In genomic region chr12:93152618-93153245, GRCm38 (mm10) we compare ENCODE assay signal across 9 mouse cellular contexts.
DNase-seq lines count a peak whose midpoint lies in the region; ATAC-seq and TF ChIP-seq lines count a peak whose summit lies in the region.
"Had no signal": no experiment of that assay in that cellular context is flagged by ENCODE, and none has a peak within 500 bp of the region (broad histone marks: within the 10 kb centered on the region; RNA-seq: fewer than 3 reads in every experiment).

No protein-coding gene starts in this region.

- TF ChIP-seq EP300 in ES-Bruce4 (IDR thresholded peaks at IDR 0.05; ENCODE audit: insufficient read depth, low read depth, low read length): no peak

- no peak overlapping the region for H3K4me3 ChIP-seq in ES-Bruce4 (ENCODE audit: low read depth, low read length)
- no peak overlapping the region for H3K4me3 ChIP-seq in neural tube, embryonic 12.5 days
- H3K4me3 ChIP-seq: limb, embryonic 15.5 days had no signal

- no peak for TF ChIP-seq POLR2A in ES-Bruce4 (IDR thresholded peaks at IDR 0.05; ENCODE audit: insufficient read depth, low read length)

- peak; percentile 11 for TF ChIP-seq CTCF in ES-Bruce4 (IDR thresholded peaks at IDR 0.05; ENCODE audit: low read depth, low read length)

- no peak overlapping the region for H3K9ac ChIP-seq in ES-Bruce4 (ENCODE audit: low read depth, poor library complexity, severe bottlenecking)
- H3K9ac ChIP-seq in neural tube, embryonic 12.5 days: no peak overlapping the region
- H3K9ac ChIP-seq: limb, embryonic 15.5 days had no signal

- no peak overlapping the region for H3K4me2 ChIP-seq in neural tube, embryonic 12.5 days (replicated peaks)
- H3K4me2 ChIP-seq: limb, embryonic 15.5 days had no signal

- ATAC-seq in neural tube, embryonic 12.5 days (ENCODE audit: low FRiP score, low read depth): peak; percentile 61; the same call in 1 of the 2 replicates

- no peaks in the 10 kb centered on the region for H3K27me3 ChIP-seq in ES-Bruce4 (ENCODE audit: control insufficient read depth, insufficient read depth, low read length, poor library complexity, severe bottlenecking)
- no peaks in the 10 kb centered on the region for H3K27me3 ChIP-seq in neural tube, embryonic 12.5 days (replicated peaks)
- H3K27me3 ChIP-seq: limb, embryonic 15.5 days had no signal

- intact Hi-C loops in left cerebral cortex, postnatal 14 days (cut with DNase I): no loop called here

- WGBS in neural tube, embryonic 12.5 days: 55% methylated on average over 6 of the region's 6 CpGs

- no peaks in the 10 kb centered on the region for H3K4me1 ChIP-seq in ES-Bruce4 (ENCODE audit: control insufficient read depth, insufficient read depth, low read length)
- H3K4me1 ChIP-seq in neural tube, embryonic 12.5 days: no peaks in the 10 kb centered on the region
- H3K4me1 ChIP-seq: limb, embryonic 15.5 days had no signal

- no peak overlapping the region for H3K27ac ChIP-seq in ES-Bruce4 (ENCODE audit: insufficient read depth, low read length)
- H3K27ac ChIP-seq in neural tube, embryonic 12.5 days: no peak overlapping the region
- H3K27ac ChIP-seq: limb, embryonic 15.5 days had no signal

- no peaks in the 10 kb centered on the region for H3K9me3 ChIP-seq in ES-Bruce4 (replicated peaks; ENCODE audit: control insufficient read depth, insufficient read depth, low read length, poor library complexity, severe bottlenecking)
- no peaks in the 10 kb centered on the region for H3K9me3 ChIP-seq in neural tube, embryonic 12.5 days
- H3K9me3 ChIP-seq: limb, embryonic 15.5 days had no signal

- peak; percentile 42 for DNase-seq in heart, postnatal 4 days
- no peak for DNase-seq in heart, adult 8-10 months (ENCODE audit: low spot score)
- DNase-seq in c-Kit-positive CD71-positive TER-119-positive erythroid progenitor cells, embryonic 14.5 days (ENCODE audit: low spot score): peak; percentile 16
- DNase-seq in frontal cortex, postnatal 36 days (ENCODE audit: low spot score in 2 of 2): peak; percentile 17 to 56
- peak; percentile 42 to 47 for DNase-seq in left cerebral cortex, postnatal 14 days (ENCODE audit: low spot score in 2 of 2)
- DNase-seq in thymus, postnatal 25 days: peak; percentile 52

- H3K36me3 ChIP-seq in ES-Bruce4 (ENCODE audit: control insufficient read depth, insufficient read depth, low read length, poor library complexity, severe bottlenecking): no peaks in the 10 kb centered on the region
- H3K36me3 ChIP-seq in neural tube, embryonic 12.5 days: no peaks in the 10 kb centered on the region
- H3K36me3 ChIP-seq: limb, embryonic 15.5 days had no signal
